Mouse (Mus musculus) kidney, adult 2 months (tissue): ENCODE data around the gene 5730522E02Rik.

Experiments
- CTCF ChIP-seq: fragments of 200-500 bp; conservative IDR thresholded peaks from 2 replicates; pipeline ENCODE4 v1.5.1; 2011; ENCODE audit warnings: low read depth, mild to moderate bottlenecking, control low read depth, low read length, moderate library complexity, mixed read lengths; ENCODE audit not compliant: insufficient read depth, insufficient read length
- POLR2A ChIP-seq: fragments of 200-500 bp; IDR thresholded peaks from one replicate; pipeline ENCODE4 v1.6.1; 2011; ENCODE audit warnings: low read depth, low read length, control low read depth

- TF ChIP-seq CTCF = no peak
- TF ChIP-seq POLR2A = no peak
Measured at GRCm38 (mm10) chr11:25679856-25680255, 530.7 kb downstream of the 5730522E02Rik start.
